Mouse (Mus musculus) heart, postnatal 0 days (tissue): Measurements from ENCODE around the gene Ephx4.

Source experiments
- CTCF ChIP-seq: IDR thresholded peaks from 2 replicates; pipeline ENCODE4 v1.5.1; 2016; ENCODE audit warnings: antibody characterized with exemption, control low read depth, low read depth
- EP300 ChIP-seq: IDR thresholded peaks from 2 replicates; pipeline ENCODE4 v1.6.1; 2016; ENCODE audit warnings: antibody characterized with exemption, low read depth

- TF ChIP-seq CTCF (no peak), EP300 (no peak)
Measured at GRCm38 (mm10) chr5:107466501-107466900, 64.0 kb downstream of the Ephx4 start.
